Mouse (Mus musculus) left cerebral cortex, postnatal 4 days (tissue): ENCODE measurements around the gene Nckap5. TPM values are rescaled to one million over a fixed set of nuclear protein-coding genes. Genes with fewer than 3 reads are reported as not detected.

Experiments used
- DNase-seq: peaks from one replicate; pipeline ENCODE4 v3.0.0-alpha.2; 2022
- intact Hi-C: fragments of 180-260 bp; cut with DNase I; formaldehyde crosslinking; loops from one replicate; pipeline ENCODE4 v1.15.1; 2025
- total RNA-seq, 2 experiments: library from RNA; stranded (reverse); gene quantifications; 2 replicates each; pipeline ENCODE4 v1.2.3; 2021

Nckap5 gene
- total RNA-seq, 2 experiments from 2014 or later, result 25.5 to 25.8 TPM

- DNase-seq, result no peak
- intact Hi-C loops, result no loop called here
These were observed 63.6 kb downstream of the Nckap5 start for GRCm38 (mm10) chr1:126766971-126767370.

- intact Hi-C loops, result no loop called here
- peak; percentile 6 for DNase-seq
These were observed 65.0 kb downstream of the Nckap5 start for GRCm38 (mm10) chr1:126765506-126766170.

GRCm38 (mm10) chr1:126764201-126764600, 66.4 kb downstream of the Nckap5 start:
- no peak for DNase-seq
- intact Hi-C loops, result no loop called here

GRCm38 (mm10) chr1:126763192-126763591, 67.4 kb downstream of the Nckap5 start:
- intact Hi-C loops, result no loop called here

GRCm38 (mm10) chr1:126760386-126760785, 70.2 kb downstream of the Nckap5 start:
- intact Hi-C loops, result no loop called here
- no peak for DNase-seq

More at GRCm38 (mm10) chr1:126763192-126763591, 67.4 kb downstream of the Nckap5 start:
- no peak for DNase-seq

GRCm38 (mm10) chr1:126755682-126756081, 74.9 kb downstream of the Nckap5 start:
- intact Hi-C loops, result no loop called here
- DNase-seq, result no peak

- no peak for DNase-seq
- intact Hi-C loops, result no loop called here
These were observed 77.0 kb downstream of the Nckap5 start for GRCm38 (mm10) chr1:126753611-126754010.

GRCm38 (mm10) chr1:126752247-126753037, 78.2 kb downstream of the Nckap5 start:
- DNase-seq, result no peak
- intact Hi-C loops, result no loop called here

- DNase-seq, result no peak
- intact Hi-C loops, result no loop called here
These were observed 79.5 kb downstream of the Nckap5 start for GRCm38 (mm10) chr1:126751137-126751536.

GRCm38 (mm10) chr1:126750156-126750555, 80.4 kb downstream of the Nckap5 start:
- intact Hi-C loops, result no loop called here
- no peak for DNase-seq

GRCm38 (mm10) chr1:126747914-126748313, 82.7 kb downstream of the Nckap5 start:
- intact Hi-C loops, result loop anchor here (10.0 kb wide), 1 partner anchor 177 kb away; no protein-coding TSS in a partner anchor
- no peak for DNase-seq

- intact Hi-C loops, result loop anchor here (10.0 kb wide), 1 partner anchor 179 kb away; no protein-coding TSS in a partner anchor
- DNase-seq, result no peak
These were observed 85.0 kb downstream of the Nckap5 start for GRCm38 (mm10) chr1:126745482-126746136.

- intact Hi-C loops, result loop anchor here (10.0 kb wide), 1 partner anchor 180 kb away; no protein-coding TSS in a partner anchor
- DNase-seq, result no peak
These were observed 85.8 kb downstream of the Nckap5 start for GRCm38 (mm10) chr1:126744631-126745305.

GRCm38 (mm10) chr1:126738291-126738640, 92.3 kb downstream of the Nckap5 start:
- intact Hi-C loops, result no loop called here
- no peak for DNase-seq

- intact Hi-C loops, result no loop called here
- peak; percentile 34 for DNase-seq
These were observed 92.9 kb downstream of the Nckap5 start for GRCm38 (mm10) chr1:126737554-126738290.

- intact Hi-C loops, result no loop called here
- DNase-seq, result no peak
These were observed 98.9 kb downstream of the Nckap5 start for GRCm38 (mm10) chr1:126731691-126732090.

- DNase-seq, result peak; percentile 13
- intact Hi-C loops, result loop anchor here (10.0 kb wide), 1 partner anchor 262 kb away; no protein-coding TSS in a partner anchor
These were observed 104.1 kb downstream of the Nckap5 start for GRCm38 (mm10) chr1:126726400-126727055.

- no peak for DNase-seq
- intact Hi-C loops, result loop anchor here (10.0 kb wide), 1 partner anchor 261 kb away; no protein-coding TSS in a partner anchor
These were observed 104.8 kb downstream of the Nckap5 start for GRCm38 (mm10) chr1:126725628-126726367.

GRCm38 (mm10) chr1:126721917-126722316, 108.7 kb downstream of the Nckap5 start:
- intact Hi-C loops, result loop anchor here (10.0 kb wide), 1 partner anchor 257 kb away; no protein-coding TSS in a partner anchor
- DNase-seq, result no peak
